Mouse (Mus musculus) heart, adult 2 months (tissue): ENCODE measurements at regions not wholly inside any gene's neighbourhood (a gene's known extent, or its start where the extent isn't known, plus 50 kb on each side); places are given as distances from the start of the nearest gene placed in this dataset.

Experiments
- CTCF ChIP-seq: fragments of 200-600 bp; IDR thresholded peaks from 2 replicates; pipeline ENCODE4 v1.8.1; 2022; ENCODE audit warnings: antibody characterized with exemption, mild to moderate bottlenecking, moderate library complexity
- POLR2A ChIP-seq: fragments of 200-500 bp; IDR thresholded peaks from 2 replicates; pipeline ENCODE4 v1.6.1; 2011; ENCODE audit warnings: mild to moderate bottlenecking, low read depth, low read length, control low read depth; ENCODE audit not compliant: insufficient read depth

DNA sequence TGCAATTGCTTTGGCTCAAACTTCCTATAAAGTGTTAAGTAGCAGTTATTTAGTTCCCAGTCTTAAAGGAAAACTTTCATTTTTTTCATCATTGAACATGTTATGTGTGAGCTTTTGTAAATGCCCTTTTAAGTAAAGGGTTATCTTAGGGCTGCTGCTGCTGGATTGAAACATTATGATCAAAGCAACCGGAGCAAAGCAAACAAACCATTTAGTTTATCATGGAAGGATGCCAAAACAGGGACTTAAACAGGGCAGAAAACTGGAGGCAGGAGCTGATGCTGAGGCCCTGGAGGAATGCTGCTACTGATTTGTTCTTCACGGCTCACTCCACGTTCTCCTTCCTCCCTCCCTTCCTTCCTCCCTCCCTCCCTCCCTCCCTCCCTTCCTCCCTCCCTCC lies 111.3 kb upstream of the Nr2f1 start:
- TF ChIP-seq CTCF (no peak), POLR2A (no peak)
